Mouse (Mus musculus) liver, embryonic 12.5 days (tissue): ENCODE results near the gene Nek1. TPM values are rescaled to one million over a fixed set of nuclear protein-coding genes. Genes with fewer than 3 reads are reported as not detected.
"Not testable (repeated sequence)": the region's sequence is repeated elsewhere in the genome, so short reads cannot be mapped to it uniquely, and the experiment has no call there.

Experiments
- ATAC-seq: fragments of 200-750 bp; cut with Nextera tagmentation; 2 replicates; pipeline ENCODE4 v1.8.0; 2017; ENCODE audit warnings: moderate number of reproducible peaks, mild to moderate bottlenecking, moderate library complexity
- H3K27ac ChIP-seq: fragments of 300-500 bp; sonication (generic); 2 replicates; pipeline ENCODE4 v1.5.1; 2016; ENCODE audit warnings: mild to moderate bottlenecking
- H3K27me3 ChIP-seq: fragments of 300-500 bp; sonication (generic); replicated peaks from 2 replicates; pipeline ENCODE4 v1.6.1; 2016; ENCODE audit warnings: mild to moderate bottlenecking, moderate library complexity
- H3K36me3 ChIP-seq: fragments of 300-500 bp; sonication (generic); 2 replicates; pipeline ENCODE4 v1.6.1; 2016; ENCODE audit warnings: mild to moderate bottlenecking, moderate library complexity
- H3K4me1 ChIP-seq: fragments of 300-500 bp; sonication (generic); 2 replicates; pipeline ENCODE4 v1.6.1; 2016
- H3K4me2 ChIP-seq: fragments of 300-500 bp; sonication (generic); 2 replicates; pipeline ENCODE4 v1.6.1; 2016; ENCODE audit warnings: mild to moderate bottlenecking, moderate library complexity
- H3K4me3 ChIP-seq: fragments of 300-500 bp; sonication (generic); 2 replicates; pipeline ENCODE4 v1.5.1; 2016; ENCODE audit warnings: mild to moderate bottlenecking, moderate library complexity
- H3K9ac ChIP-seq: fragments of 300-500 bp; sonication (generic); 2 replicates; pipeline ENCODE4 v1.6.1; 2016; ENCODE audit warnings: mild to moderate bottlenecking, moderate library complexity
- H3K9me3 ChIP-seq: fragments of 300-500 bp; sonication (generic); replicated peaks from 2 replicates; pipeline ENCODE4 v1.6.1; 2016; ENCODE audit warnings: mild to moderate bottlenecking, moderate library complexity
- WGBS: fragments of 180-500 bp; shearing (Covaris S2); methylation state at CpG from one replicate; pipeline ENCODE4 v1.1.7; 2016; ENCODE audit not compliant: insufficient replicate concordance; 5-methylcytosine and 5-hydroxymethylcytosine counted together
- polyA plus RNA-seq: library from polyadenylated mRNA; unstranded; fragments of >200 nt; fragmentation: Nextera tagmentation; extraction: Ambion mirVana; gene quantifications from 2 replicates; pipeline ENCODE4 v1.2.1, GENCODE M21; 2016

Gene Nek1
- polyA plus RNA-seq, 1 experiment from 2014 or later: 10.1 TPM

- H3K4me2 ChIP-seq: no peak overlapping the region
- H3K4me1 ChIP-seq: peaks cover 79% of the 10 kb centered on the region
- no peaks in the 10 kb centered on the region for H3K36me3 ChIP-seq
- H3K4me3 ChIP-seq: no peak overlapping the region
- no peak for ATAC-seq
- no peak overlapping the region for H3K9ac ChIP-seq
- peak overlapping the region; percentile 23; the same call in 1 of the 2 replicates for H3K27ac ChIP-seq
- 53% methylated on average over 3 of the region's 3 CpGs for WGBS
- no peaks in the 10 kb centered on the region for H3K27me3 ChIP-seq
- H3K9me3 ChIP-seq: no peaks in the 10 kb centered on the region
These were observed 27.3 kb upstream of the Nek1 start for GRCm38 (mm10) chr8:60965741-60966140.

- no peak for ATAC-seq
- 21% methylated on average over 2 of the region's 2 CpGs for WGBS
- Histone ChIP-seq H3K9ac (peak overlapping the region; percentile 49), H3K9me3 (no peaks in the 10 kb centered on the region), H3K27ac (peak overlapping the region; percentile 77), H3K4me2 (peak overlapping the region; percentile 57), H3K27me3 (no peaks in the 10 kb centered on the region), H3K4me1 (peaks cover 88% of the 10 kb centered on the region), H3K36me3 (no peaks in the 10 kb centered on the region), H3K4me3 (peak overlapping the region; percentile 9; the same call in 1 of the 2 replicates)
These were observed 23.9 kb upstream of the Nek1 start for GRCm38 (mm10) chr8:60969091-60969490.

- Histone ChIP-seq H3K4me2 (peak overlapping the region; percentile 67), H3K9me3 (no peaks in the 10 kb centered on the region), H3K36me3 (no peaks in the 10 kb centered on the region)
These were observed 21.2 kb upstream of the Nek1 start for GRCm38 (mm10) chr8:60971808-60972207.

GRCm38 (mm10) chr8:60973448-60973847 lies 19.5 kb upstream of the Nek1 start:
- peak overlapping the region; percentile 91 for H3K27ac ChIP-seq
- H3K4me3 ChIP-seq: peak overlapping the region; percentile 29
- no peaks in the 10 kb centered on the region for H3K9me3 ChIP-seq
- peak; percentile 88 for ATAC-seq
- no peaks in the 10 kb centered on the region for H3K36me3 ChIP-seq
- peak overlapping the region; percentile 63 for H3K9ac ChIP-seq
- peak overlapping the region; percentile 67 for H3K4me2 ChIP-seq
- WGBS: 20% methylated on average over 2 of the region's 2 CpGs
- peaks cover 84% of the 10 kb centered on the region for H3K4me1 ChIP-seq
- H3K27me3 ChIP-seq: no peaks in the 10 kb centered on the region

More at GRCm38 (mm10) chr8:60971808-60972207, 21.2 kb upstream of the Nek1 start:
- Histone ChIP-seq H3K4me1 (peaks cover 85% of the 10 kb centered on the region), H3K27me3 (no peaks in the 10 kb centered on the region), H3K9ac (peak overlapping the region; percentile 63), H3K4me3 (no peak overlapping the region), H3K27ac (peak overlapping the region; percentile 66)
- WGBS: 74% methylated on average over 4 of the region's 4 CpGs
- ATAC-seq: no peak

- Histone ChIP-seq H3K9ac (peak overlapping the region; percentile 59), H3K4me3 (peak overlapping the region; percentile 37), H3K4me2 (peak overlapping the region; percentile 67), H3K27me3 (no peaks in the 10 kb centered on the region), H3K4me1 (peaks cover 83% of the 10 kb centered on the region), H3K36me3 (no peaks in the 10 kb centered on the region), H3K9me3 (no peaks in the 10 kb centered on the region), H3K27ac (peak overlapping the region; percentile 91)
- WGBS: 26% methylated on average over 2 of the region's 2 CpGs
- peak; percentile 86 for ATAC-seq
These were observed 18.2 kb upstream of the Nek1 start for GRCm38 (mm10) chr8:60974837-60975236.

GRCm38 (mm10) chr8:60976818-60977217 lies 16.2 kb upstream of the Nek1 start:
- no peak for ATAC-seq
- 77% methylated on average over 9 of the region's 9 CpGs for WGBS
- Histone ChIP-seq H3K27me3 (no peaks in the 10 kb centered on the region), H3K36me3 (no peaks in the 10 kb centered on the region), H3K9ac (peak overlapping the region; percentile 23; the same call in 1 of the 2 replicates), H3K4me1 (peaks cover 84% of the 10 kb centered on the region), H3K4me3 (peak overlapping the region; percentile 13), H3K9me3 (no peaks in the 10 kb centered on the region), H3K27ac (peak overlapping the region; percentile 79), H3K4me2 (peak overlapping the region; percentile 69)

GRCm38 (mm10) chr8:60978496-60978895 lies 14.5 kb upstream of the Nek1 start:
- Histone ChIP-seq H3K27me3 (no peaks in the 10 kb centered on the region), H3K4me3 (no peak overlapping the region), H3K27ac (peak overlapping the region; percentile 56), H3K9me3 (no peaks in the 10 kb centered on the region), H3K9ac (peak overlapping the region; percentile 31; the same call in 1 of the 2 replicates), H3K36me3 (no peaks in the 10 kb centered on the region), H3K4me2 (peak overlapping the region; percentile 45), H3K4me1 (peaks cover 67% of the 10 kb centered on the region)
- ATAC-seq: no peak
- 63% methylated on average over 5 of the region's 5 CpGs for WGBS

- no peak for ATAC-seq
- no peaks in the 10 kb centered on the region for H3K9me3 ChIP-seq
- 0 out of 2 replicates have a peak overlapping the region, but pooled peaks have one; percentile 98 for H3K27ac ChIP-seq
- peak overlapping the region; percentile 85 for H3K4me2 ChIP-seq
- 37% methylated on average over 1 of the region's 1 CpGs for WGBS
- peaks cover 53% of the 10 kb centered on the region for H3K4me1 ChIP-seq
- H3K9ac ChIP-seq: peak overlapping the region; percentile 97
- H3K36me3 ChIP-seq: no peaks in the 10 kb centered on the region
- H3K27me3 ChIP-seq: no peaks in the 10 kb centered on the region
- H3K4me3 ChIP-seq: peak overlapping the region; percentile 94
These were observed 11.6 kb upstream of the Nek1 start for GRCm38 (mm10) chr8:60981388-60981787.

- H3K36me3 ChIP-seq: no peaks in the 10 kb centered on the region
- no peaks in the 10 kb centered on the region for H3K9me3 ChIP-seq
- peak; percentile 99 for ATAC-seq
- H3K4me1 ChIP-seq: peaks cover 40% of the 10 kb centered on the region
- peak within 1 kb of the TSS; percentile 94 for H3K4me3 ChIP-seq
- H3K27me3 ChIP-seq: no peaks in the 10 kb centered on the region
- peak within 1 kb of the TSS; percentile 85 for H3K4me2 ChIP-seq
- peak within 1 kb of the TSS; percentile 98 for H3K27ac ChIP-seq
- under 1% methylated on average over 101 of the region's 101 CpGs for WGBS
- peak within 1 kb of the TSS; percentile 97 for H3K9ac ChIP-seq
These were observed 10.0 kb upstream of the Nek1 start, which contains the start of gene Clcn3 for GRCm38 (mm10) chr8:60982701-60983687. Clcn3 (minus strand) TSS chr8:60983300.

GRCm38 (mm10) chr8:60983688-60984079 lies 9.3 kb upstream of the Nek1 start:
- Histone ChIP-seq H3K27ac (peak overlapping the region; percentile 98), H3K9ac (peak overlapping the region; percentile 97), H3K4me1 (peaks cover 36% of the 10 kb centered on the region), H3K9me3 (no peaks in the 10 kb centered on the region), H3K4me2 (peak overlapping the region; percentile 85), H3K36me3 (no peaks in the 10 kb centered on the region), H3K27me3 (no peaks in the 10 kb centered on the region), H3K4me3 (peak overlapping the region; percentile 94)
- WGBS: 9% methylated on average over 9 of the region's 9 CpGs
- peak; percentile 59 for ATAC-seq

- H3K27me3 ChIP-seq, H3K9me3 ChIP-seq, ATAC-seq, H3K36me3 ChIP-seq: not testable (repeated sequence)
- peak overlapping the region; percentile 97 for H3K9ac ChIP-seq
- peak overlapping the region; percentile 94 for H3K4me3 ChIP-seq
- WGBS: 75% methylated on average over 17 of the region's 17 CpGs
- H3K4me2 ChIP-seq: peak overlapping the region; percentile 85
- H3K4me1 ChIP-seq: peaks cover 30% of the 10 kb centered on the region
- peak overlapping the region; percentile 98 for H3K27ac ChIP-seq
These were observed 8.6 kb upstream of the Nek1 start for GRCm38 (mm10) chr8:60984260-60985010.
